Mouse (Mus musculus) naive thymus-derived CD4-positive, alpha-beta T cell, adult 5 months (primary cell): ENCODE measurements around the gene Fpr-rs6. TPM values are rescaled to one million over a fixed set of nuclear protein-coding genes. Genes with fewer than 3 reads are reported as not detected.

Source experiments
- polyA plus RNA-seq: library from polyadenylated mRNA; unstranded; fragments of 100-300 nt; shearing (Covaris generic); gene quantifications from one replicate; pipeline ENCODE4 v1.2.1, GENCODE M21; 2017

Fpr-rs6 gene
- polyA plus RNA-seq: not detected

DNA sequence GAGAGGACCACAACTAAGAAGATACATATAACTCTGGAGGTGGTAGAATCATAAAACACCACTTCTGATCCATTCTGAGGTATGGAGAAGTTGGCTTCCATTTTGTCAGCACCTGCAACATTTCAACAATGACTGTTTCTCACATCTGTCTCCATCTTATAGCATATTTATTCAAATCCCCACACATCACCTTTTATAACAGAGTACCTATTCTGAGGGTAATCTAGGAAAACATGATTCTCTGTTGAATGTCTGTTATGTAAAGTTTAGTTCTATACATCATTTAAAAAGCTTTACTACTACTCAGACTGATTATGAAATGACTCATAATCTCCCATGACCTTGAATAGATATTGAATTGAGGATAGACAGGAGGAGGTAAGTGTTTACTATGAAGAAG lies at the start of gene Fpr-rs6:
Fpr-rs6 (minus strand) TSS at position 101 of the 400 bp plus-strand sequence.

Other genes with a start within 250 kb of the Fpr-rs6 start
- not detected for gene Vmn2r104, start 134.8 kb downstream of the Fpr-rs6 start, polyA plus RNA-seq
- gene Fpr-rs7, start 68.9 kb downstream of the Fpr-rs6 start, polyA plus RNA-seq: not detected
- 0.04 TPM for gene Vmn2r105, start 52.0 kb upstream of the Fpr-rs6 start, polyA plus RNA-seq
- not detected for gene Vmn2r106, start 102.5 kb upstream of the Fpr-rs6 start, polyA plus RNA-seq
- gene Vmn2r107, start 162.1 kb upstream of the Fpr-rs6 start, polyA plus RNA-seq: not detected
- not detected for gene Vmn1r224, start 231.0 kb upstream of the Fpr-rs6 start, polyA plus RNA-seq